Mouse (Mus musculus) myocyte (in vitro differentiated cells): ENCODE results near the gene Tnfrsf26. TPM values are rescaled to one million over a fixed set of nuclear protein-coding genes. Genes with fewer than 3 reads are reported as not detected.

ENCODE experiments used
- H3K27me3 ChIP-seq: one replicate; pipeline ENCODE4 v1.6.1; 2011; ENCODE audit not compliant: control insufficient read depth, insufficient read depth, insufficient read length
- H3K36me3 ChIP-seq: one replicate; pipeline ENCODE4 v1.6.1; 2011; ENCODE audit not compliant: control insufficient read depth, insufficient read depth
- H3K4me2 ChIP-seq: one replicate; pipeline ENCODE4 v1.6.1; 2011; ENCODE audit warnings: low read depth, control low read depth
- H3K4me3 ChIP-seq: one replicate; pipeline ENCODE4 v1.5.1; 2011; ENCODE audit warnings: mild to moderate bottlenecking, control low read depth, moderate library complexity
- H3K79me2 ChIP-seq: one replicate; pipeline ENCODE4 v1.6.1; 2011; ENCODE audit not compliant: control insufficient read depth, insufficient read depth
- H3ac ChIP-seq: one replicate; pipeline ENCODE4 v1.6.1; 2011; ENCODE audit not compliant: control insufficient read depth, insufficient read length
- CEBPB ChIP-seq: IDR thresholded peaks from 2 replicates; pipeline ENCODE4 v1.6.1; 2011; ENCODE audit warnings: mild to moderate bottlenecking, moderate library complexity; ENCODE audit not compliant: poor library complexity, insufficient read depth, severe bottlenecking
- E2F4 ChIP-seq: IDR thresholded peaks from one replicate; pipeline ENCODE4 v1.6.1; 2011; ENCODE audit warnings: mild to moderate bottlenecking, control low read depth, moderate library complexity; ENCODE audit not compliant: insufficient read depth
- MAX ChIP-seq: IDR thresholded peaks from one replicate; pipeline ENCODE4 v1.6.1; 2011; ENCODE audit warnings: low read depth, mild to moderate bottlenecking, control low read depth
- MYOD1 ChIP-seq, 3 experiments: IDR thresholded peaks; one replicate each; pipeline ENCODE4 v1.6.1; 2011; ENCODE audit warnings: control low read depth in 2 of 3, low read depth in 2 of 3, mild to moderate bottlenecking in 2 of 3, moderate library complexity in 1 of 3; ENCODE audit not compliant: insufficient read length in 2 of 3, control insufficient read depth in 1 of 3
- MYOG ChIP-seq, 3 experiments: IDR thresholded peaks; one replicate each; pipeline ENCODE4 v1.6.1; 2011; ENCODE audit warnings: control low read depth in 2 of 3, low read depth in 2 of 3, mild to moderate bottlenecking in 2 of 3; ENCODE audit not compliant: insufficient read length in 2 of 3, control insufficient read depth in 1 of 3, insufficient read depth in 1 of 3
- POLR2A ChIP-seq: IDR thresholded peaks from one replicate; pipeline ENCODE4 v1.6.1; 2011; ENCODE audit warnings: low read depth, mild to moderate bottlenecking, control low read depth, moderate library complexity; ENCODE audit not compliant: insufficient read length
- POLR2AphosphoS2 ChIP-seq: IDR thresholded peaks from one replicate; pipeline ENCODE4 v1.6.1; 2011; ENCODE audit warnings: low read depth, control low read depth; ENCODE audit not compliant: insufficient read length
- REST ChIP-seq: IDR thresholded peaks from one replicate; pipeline ENCODE4 v1.6.1; 2011; ENCODE audit warnings: mild to moderate bottlenecking, control low read depth, moderate library complexity; ENCODE audit not compliant: insufficient read depth, insufficient read length
- SRF ChIP-seq: IDR thresholded peaks from one replicate; pipeline ENCODE4 v1.6.1; 2011; ENCODE audit warnings: low read depth; ENCODE audit not compliant: control insufficient read depth, insufficient read length
- TCF12 ChIP-seq: IDR thresholded peaks from one replicate; pipeline ENCODE4 v1.6.1; 2011; ENCODE audit warnings: mild to moderate bottlenecking, control low read depth; ENCODE audit not compliant: poor library complexity, insufficient read depth, severe bottlenecking
- TCF3 ChIP-seq: IDR thresholded peaks from one replicate; pipeline ENCODE4 v1.6.1; 2011; ENCODE audit warnings: low read depth, control low read depth; ENCODE audit not compliant: insufficient read length
- USF1 ChIP-seq: IDR thresholded peaks from one replicate; pipeline ENCODE4 v1.6.1; 2011; ENCODE audit warnings: low read depth, mild to moderate bottlenecking, control low read depth, moderate library complexity
- polyA plus RNA-seq: library from polyadenylated mRNA; unstranded; fragments of >200 nt; fragmentation: generic; extraction: Trizol; gene quantifications from one replicate; pipeline ENCODE4 v1.2.1, GENCODE M21; 2012; ENCODE audit warnings: missing spikeins

Tnfrsf26 gene
- polyA plus RNA-seq, 1 experiment, result 0.02 TPM

DNA sequence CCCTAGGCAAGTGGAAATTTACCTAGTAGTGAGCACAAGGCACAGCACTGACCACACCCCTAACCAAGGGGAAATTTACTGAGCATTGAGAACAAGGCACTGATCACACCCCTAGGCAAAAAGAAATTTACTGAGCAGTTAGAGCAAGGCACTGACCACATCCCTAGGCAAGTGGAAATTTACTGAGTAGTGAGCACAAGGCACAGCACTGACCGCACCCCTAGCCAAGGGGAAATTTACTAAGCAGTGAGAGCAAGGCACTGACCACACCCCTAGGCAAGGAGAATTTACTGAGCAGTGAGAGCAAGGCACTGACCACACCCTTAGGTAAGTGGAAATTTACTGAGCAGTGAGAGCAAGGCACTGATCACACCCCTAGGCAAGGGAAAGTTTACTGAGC is 8.2 kb upstream of the Tnfrsf26 start:
- Histone ChIP-seq H3K27me3 (no peaks in the 10 kb centered on the region), H3K4me3 (no peak overlapping the region), H3ac (no peak overlapping the region), H3K79me2 (no peaks in the 10 kb centered on the region), H3K4me2 (no peak overlapping the region), H3K36me3 (no peaks in the 10 kb centered on the region)
- TF ChIP-seq E2F4 (no peak), USF1 (no peak), CEBPB (no peak), MYOD1 (IDR thresholded peaks at IDR 0.05; ENCODE audit: control insufficient read depth in 1 of 3, insufficient read length in 2 of 3, low read depth in 2 of 3) (no peak), MAX (no peak), MYOG (IDR thresholded peaks at IDR 0.05; ENCODE audit: control insufficient read depth in 1 of 3, insufficient read depth in 1 of 3, insufficient read length in 2 of 3, low read depth in 2 of 3) (no peak), POLR2A (no peak), SRF (no peak), TCF3 (no peak), REST (no peak), TCF12 (no peak)

GRCm38 (mm10) chr7:143631503-143631902 is 3.0 kb upstream of the Tnfrsf26 start:
- no peaks in the 10 kb centered on the region for H3K36me3 ChIP-seq
- TF ChIP-seq TCF12, result no peak
- TF ChIP-seq TCF3, result no peak
- TF ChIP-seq REST, result no peak
- no peak for TF ChIP-seq MAX
- no peak for TF ChIP-seq SRF
- no peak for TF ChIP-seq POLR2A
- no peak for TF ChIP-seq POLR2AphosphoS2
- no peak for TF ChIP-seq CEBPB
- no peaks in the 10 kb centered on the region for H3K79me2 ChIP-seq
- no peak overlapping the region for H3ac ChIP-seq
- H3K4me3 ChIP-seq, result no peak overlapping the region
- H3K27me3 ChIP-seq, result no peaks in the 10 kb centered on the region
- no peak overlapping the region for H3K4me2 ChIP-seq

- Histone ChIP-seq H3K36me3 (no peaks in the 10 kb centered on the region), H3K4me3 (no peak overlapping the region), H3ac (no peak overlapping the region), H3K4me2 (no peak overlapping the region), H3K79me2 (no peaks in the 10 kb centered on the region), H3K27me3 (no peaks in the 10 kb centered on the region)
- TF ChIP-seq MAX, result no peak
- TF ChIP-seq POLR2A, result no peak
- no peak for TF ChIP-seq E2F4
- no peak for TF ChIP-seq MYOD1 (IDR thresholded peaks at IDR 0.05; ENCODE audit: control insufficient read depth in 1 of 3, insufficient read length in 2 of 3, low read depth in 2 of 3)
Observed at GRCm38 (mm10) chr7:143629501-143629900, 979 bp upstream of the Tnfrsf26 start.

DNA sequence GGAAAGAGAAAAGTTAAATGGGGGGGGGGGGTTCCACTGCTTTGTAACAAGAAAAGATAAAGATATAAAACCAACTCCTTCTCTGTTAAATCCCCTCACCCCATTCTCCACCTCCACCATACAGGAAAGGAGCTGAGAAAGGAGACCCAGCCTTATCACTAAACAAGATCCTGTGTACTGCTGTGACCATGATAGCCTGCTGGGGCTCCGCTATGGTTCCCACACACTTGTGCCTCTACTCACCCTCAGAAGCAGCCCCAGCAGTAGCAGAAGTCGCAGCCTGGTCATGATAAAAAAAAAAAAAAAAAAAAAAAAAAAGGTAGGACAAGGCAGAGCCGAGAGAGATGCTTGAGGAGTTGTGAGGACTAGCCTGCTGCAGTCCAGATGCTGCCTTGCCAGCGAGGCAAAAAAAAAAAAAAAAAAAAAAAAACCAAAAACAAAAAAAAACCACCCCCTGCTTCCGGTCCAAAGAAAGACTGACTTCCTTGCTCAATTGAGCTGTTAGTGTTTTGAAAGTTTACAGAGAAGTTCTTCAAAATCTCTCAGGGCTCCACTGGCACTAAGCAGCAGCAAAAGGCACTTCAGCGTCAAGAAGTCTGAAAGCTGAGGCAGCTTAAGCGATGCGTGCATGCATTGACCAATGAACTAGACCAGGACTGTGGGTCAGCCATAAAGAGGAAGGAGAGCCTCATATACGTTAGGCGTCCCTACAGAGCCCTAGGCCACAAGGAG is 801 bp downstream of the Tnfrsf26 start:
- H3K4me3 ChIP-seq, result no peak overlapping the region
- H3K27me3 ChIP-seq, result no peaks in the 10 kb centered on the region
- H3ac ChIP-seq, result no peak overlapping the region
- H3K79me2 ChIP-seq, result no peaks in the 10 kb centered on the region
- H3K36me3 ChIP-seq, result no peaks in the 10 kb centered on the region
- no peak overlapping the region for H3K4me2 ChIP-seq
- no peak for TF ChIP-seq E2F4
- no peak for TF ChIP-seq REST
- no peak for TF ChIP-seq CEBPB
- TF ChIP-seq MAX, result no peak
- TF ChIP-seq POLR2A, result no peak
- no peak for TF ChIP-seq MYOG (IDR thresholded peaks at IDR 0.05; ENCODE audit: control insufficient read depth in 1 of 3, insufficient read depth in 1 of 3, insufficient read length in 2 of 3, low read depth in 2 of 3)
- TF ChIP-seq TCF3, result no peak
- TF ChIP-seq SRF, result no peak
- no peak for TF ChIP-seq POLR2AphosphoS2
- TF ChIP-seq MYOD1 (IDR thresholded peaks at IDR 0.05; ENCODE audit: control insufficient read depth in 1 of 3, insufficient read length in 2 of 3, low read depth in 2 of 3), result no peak
- TF ChIP-seq USF1, result no peak
- no peak for TF ChIP-seq TCF12

DNA sequence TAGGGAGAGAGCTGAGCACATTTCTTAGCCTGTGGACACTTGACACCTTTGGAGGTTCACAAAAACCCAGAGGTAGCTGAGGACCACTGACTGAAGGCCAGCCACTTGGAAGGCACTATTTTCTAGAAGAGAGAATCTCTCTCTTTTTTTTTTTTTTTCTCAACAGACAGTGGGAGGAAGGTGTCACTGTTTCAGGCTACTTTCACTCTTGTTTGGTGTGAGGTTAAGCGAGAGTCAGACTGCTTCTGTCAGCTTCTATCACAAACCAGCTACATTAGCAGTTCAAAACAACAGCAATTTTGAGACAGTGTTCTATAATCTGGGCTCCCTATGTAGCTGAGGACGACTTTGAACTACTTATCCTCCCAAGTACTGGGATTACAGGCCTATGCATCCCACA is 2.3 kb downstream of the Tnfrsf26 start:
- no peaks in the 10 kb centered on the region for H3K36me3 ChIP-seq
- no peak overlapping the region for H3K4me2 ChIP-seq
- TF ChIP-seq SRF (no peak), CEBPB (no peak), USF1 (no peak), REST (no peak), POLR2A (no peak), E2F4 (no peak), MYOD1 (IDR thresholded peaks at IDR 0.05; ENCODE audit: control insufficient read depth in 1 of 3, insufficient read length in 2 of 3, low read depth in 2 of 3) (no peak), TCF3 (no peak), MAX (no peak), MYOG (IDR thresholded peaks at IDR 0.05; ENCODE audit: control insufficient read depth in 1 of 3, insufficient read depth in 1 of 3, insufficient read length in 2 of 3, low read depth in 2 of 3) (no peak), TCF12 (no peak), POLR2AphosphoS2 (no peak)
- H3ac ChIP-seq, result no peak overlapping the region
- no peaks in the 10 kb centered on the region for H3K27me3 ChIP-seq
- no peaks in the 10 kb centered on the region for H3K79me2 ChIP-seq
- H3K4me3 ChIP-seq, result no peak overlapping the region
